Mouse (Mus musculus): Measurements from ENCODE around the gene Svs1. TPM values are rescaled to one million over a fixed set of nuclear protein-coding genes. Genes with fewer than 3 reads are reported as not detected.

Gene Svs1
- total and polyA plus RNA-seq, 2 experiments = not detected

GRCm38 (mm10) chr6:49022384-49022783 lies 35.7 kb downstream of the Svs1 start:
- 87% methylated on average over 2 of the region's 2 CpGs for WGBS
- Histone ChIP-seq H3K79me2 (ENCODE audit: control insufficient read depth, insufficient read depth, low read length) (no peaks in the 10 kb centered on the region), H3K36me3 (ENCODE audit: control insufficient read depth, insufficient read depth, low read length) (no peaks in the 10 kb centered on the region), H3K4me1 (ENCODE audit: control insufficient read depth, insufficient read depth, low read length) (no peaks in the 10 kb centered on the region), H3K27me3 (ENCODE audit: control insufficient read depth, insufficient read depth, low read length) (no peaks in the 10 kb centered on the region), H3K9ac (ENCODE audit: low read depth, low read length) (no peak overlapping the region), H3K27ac (replicated peaks; ENCODE audit: insufficient read depth, low read depth, low read length) (no peak overlapping the region), H3K4me3 (ENCODE audit: insufficient read depth, low read depth, low read length) (no peak overlapping the region)
- TF ChIP-seq CTCF (IDR thresholded peaks at IDR 0.05; ENCODE audit: low read depth, low read length) = no peak
- TF ChIP-seq POLR2A (IDR thresholded peaks at IDR 0.05; ENCODE audit: extremely low read depth, insufficient read depth, low read length) = no peak
- no peak for DNase-seq (ENCODE audit: extremely low read depth, low read depth, low spot score)

GRCm38 (mm10) chr6:49023315-49023714 lies 36.7 kb downstream of the Svs1 start:
- H3K4me3 ChIP-seq (ENCODE audit: insufficient read depth, low read depth, low read length) = no peak overlapping the region
- no peaks in the 10 kb centered on the region for H3K79me2 ChIP-seq (ENCODE audit: control insufficient read depth, insufficient read depth, low read length)
- no peak overlapping the region for H3K27ac ChIP-seq (replicated peaks; ENCODE audit: insufficient read depth, low read depth, low read length)
- no peak for DNase-seq (ENCODE audit: extremely low read depth, low read depth, low spot score)
- WGBS = 81% methylated on average over 10 of the region's 10 CpGs
- no peaks in the 10 kb centered on the region for H3K4me1 ChIP-seq (ENCODE audit: control insufficient read depth, insufficient read depth, low read length)
- no peak for TF ChIP-seq CTCF (IDR thresholded peaks at IDR 0.05; ENCODE audit: low read depth, low read length)
- TF ChIP-seq POLR2A (IDR thresholded peaks at IDR 0.05; ENCODE audit: extremely low read depth, insufficient read depth, low read length) = no peak
- no peaks in the 10 kb centered on the region for H3K36me3 ChIP-seq (ENCODE audit: control insufficient read depth, insufficient read depth, low read length)
- H3K9ac ChIP-seq (ENCODE audit: low read depth, low read length) = no peak overlapping the region
- no peaks in the 10 kb centered on the region for H3K27me3 ChIP-seq (ENCODE audit: control insufficient read depth, insufficient read depth, low read length)

GRCm38 (mm10) chr6:49025290-49025689 lies 38.6 kb downstream of the Svs1 start:
- Histone ChIP-seq H3K9ac (ENCODE audit: low read depth, low read length) (no peak overlapping the region), H3K27me3 (ENCODE audit: control insufficient read depth, insufficient read depth, low read length) (no peaks in the 10 kb centered on the region), H3K4me3 (ENCODE audit: insufficient read depth, low read depth, low read length) (no peak overlapping the region), H3K27ac (replicated peaks; ENCODE audit: insufficient read depth, low read depth, low read length) (no peak overlapping the region), H3K4me1 (ENCODE audit: control insufficient read depth, insufficient read depth, low read length) (no peaks in the 10 kb centered on the region), H3K36me3 (ENCODE audit: control insufficient read depth, insufficient read depth, low read length) (no peaks in the 10 kb centered on the region), H3K79me2 (ENCODE audit: control insufficient read depth, insufficient read depth, low read length) (no peaks in the 10 kb centered on the region)
- no peak for TF ChIP-seq POLR2A (IDR thresholded peaks at IDR 0.05; ENCODE audit: extremely low read depth, insufficient read depth, low read length)
- TF ChIP-seq CTCF (IDR thresholded peaks at IDR 0.05; ENCODE audit: low read depth, low read length) = no peak
- 90% methylated on average over 7 of the region's 7 CpGs for WGBS
- no peak for DNase-seq (ENCODE audit: extremely low read depth, low read depth, low spot score)

- H3K27me3 ChIP-seq (ENCODE audit: control insufficient read depth, insufficient read depth, low read length) = no peaks in the 10 kb centered on the region
- no peaks in the 10 kb centered on the region for H3K36me3 ChIP-seq (ENCODE audit: control insufficient read depth, insufficient read depth, low read length)
- H3K4me1 ChIP-seq (ENCODE audit: control insufficient read depth, insufficient read depth, low read length) = no peaks in the 10 kb centered on the region
- 86% methylated on average over 5 of the region's 5 CpGs for WGBS
- no peak overlapping the region for H3K27ac ChIP-seq (replicated peaks; ENCODE audit: insufficient read depth, low read depth, low read length)
- no peak for DNase-seq (ENCODE audit: extremely low read depth, low read depth, low spot score)
- no peaks in the 10 kb centered on the region for H3K79me2 ChIP-seq (ENCODE audit: control insufficient read depth, insufficient read depth, low read length)
- TF ChIP-seq POLR2A (IDR thresholded peaks at IDR 0.05; ENCODE audit: extremely low read depth, insufficient read depth, low read length) = no peak
- no peak overlapping the region for H3K4me3 ChIP-seq (ENCODE audit: insufficient read depth, low read depth, low read length)
- no peak overlapping the region for H3K9ac ChIP-seq (ENCODE audit: low read depth, low read length)
Measured at GRCm38 (mm10) chr6:49026496-49026895, 39.8 kb downstream of the Svs1 start.

- no peak overlapping the region for H3K4me3 ChIP-seq (ENCODE audit: insufficient read depth, low read depth, low read length)
- no peaks in the 10 kb centered on the region for H3K36me3 ChIP-seq (ENCODE audit: control insufficient read depth, insufficient read depth, low read length)
- H3K79me2 ChIP-seq (ENCODE audit: control insufficient read depth, insufficient read depth, low read length) = no peaks in the 10 kb centered on the region
- TF ChIP-seq CTCF (IDR thresholded peaks at IDR 0.05; ENCODE audit: low read depth, low read length) = no peak
- TF ChIP-seq POLR2A (IDR thresholded peaks at IDR 0.05; ENCODE audit: extremely low read depth, insufficient read depth, low read length) = no peak
- DNase-seq (ENCODE audit: extremely low read depth, low read depth, low spot score) = no peak
- H3K9ac ChIP-seq (ENCODE audit: low read depth, low read length) = no peak overlapping the region
- no peaks in the 10 kb centered on the region for H3K4me1 ChIP-seq (ENCODE audit: control insufficient read depth, insufficient read depth, low read length)
- no peak overlapping the region for H3K27ac ChIP-seq (replicated peaks; ENCODE audit: insufficient read depth, low read depth, low read length)
- WGBS = 83% methylated on average over 6 of the region's 6 CpGs
- no peaks in the 10 kb centered on the region for H3K27me3 ChIP-seq (ENCODE audit: control insufficient read depth, insufficient read depth, low read length)
Measured at GRCm38 (mm10) chr6:49028019-49028418, 41.4 kb downstream of the Svs1 start.

- Histone ChIP-seq H3K9ac (ENCODE audit: low read depth, low read length) (no peak overlapping the region), H3K4me1 (ENCODE audit: control insufficient read depth, insufficient read depth, low read length) (no peaks in the 10 kb centered on the region), H3K27me3 (ENCODE audit: control insufficient read depth, insufficient read depth, low read length) (no peaks in the 10 kb centered on the region), H3K27ac (replicated peaks; ENCODE audit: insufficient read depth, low read depth, low read length) (no peak overlapping the region), H3K4me3 (ENCODE audit: insufficient read depth, low read depth, low read length) (no peak overlapping the region), H3K79me2 (ENCODE audit: control insufficient read depth, insufficient read depth, low read length) (no peaks in the 10 kb centered on the region), H3K36me3 (ENCODE audit: control insufficient read depth, insufficient read depth, low read length) (no peaks in the 10 kb centered on the region)
- 94% methylated on average over 3 of the region's 3 CpGs for WGBS
- TF ChIP-seq CTCF (IDR thresholded peaks at IDR 0.05; ENCODE audit: low read depth, low read length) (no peak), POLR2A (IDR thresholded peaks at IDR 0.05; ENCODE audit: extremely low read depth, insufficient read depth, low read length) (no peak)
- DNase-seq (ENCODE audit: extremely low read depth, low read depth, low spot score) = no peak
Measured at GRCm38 (mm10) chr6:49028708-49029107, 42.0 kb downstream of the Svs1 start.

Data from liver, adult 2 months (tissue).